Mouse (Mus musculus) olfactory bulb, adult 2 months (tissue): ENCODE measurements around the gene Ap3b1.

Experiments
- CTCF ChIP-seq: fragments of 200-500 bp; IDR thresholded peaks from 2 replicates; pipeline ENCODE4 v1.5.1; 2012; ENCODE audit warnings: low read depth, mild to moderate bottlenecking, low read length, moderate library complexity; ENCODE audit not compliant: insufficient read depth
- POLR2A ChIP-seq: fragments of 200-500 bp; IDR thresholded peaks from 2 replicates; pipeline ENCODE4 v1.6.1; 2012; ENCODE audit warnings: mild to moderate bottlenecking, low read depth, low read length, moderate library complexity; ENCODE audit not compliant: insufficient read depth

DNA sequence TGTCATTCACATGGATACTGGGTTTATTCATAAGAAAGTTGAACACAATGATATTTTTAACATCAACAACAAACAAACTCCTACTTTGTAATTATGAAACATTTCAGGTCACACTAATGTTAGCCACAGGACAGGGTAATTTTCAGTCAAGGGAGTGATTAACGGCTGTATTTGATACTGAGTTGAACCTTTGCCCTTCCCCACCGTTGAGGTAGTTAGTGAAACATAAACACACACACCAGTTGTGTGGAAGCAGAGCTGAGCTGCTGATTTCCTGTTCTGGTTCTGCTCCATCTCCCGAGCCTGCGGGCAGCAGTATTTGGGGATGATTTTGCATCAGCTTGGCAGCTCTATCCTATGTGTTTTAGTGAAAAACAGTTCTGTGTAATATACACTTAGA lies 88.2 kb downstream of the Ap3b1 start:
- TF ChIP-seq CTCF (no peak), POLR2A (no peak)
